Mouse (Mus musculus): ENCODE measurements around the gene Zfp704.

Zfp704 gene

DNA sequence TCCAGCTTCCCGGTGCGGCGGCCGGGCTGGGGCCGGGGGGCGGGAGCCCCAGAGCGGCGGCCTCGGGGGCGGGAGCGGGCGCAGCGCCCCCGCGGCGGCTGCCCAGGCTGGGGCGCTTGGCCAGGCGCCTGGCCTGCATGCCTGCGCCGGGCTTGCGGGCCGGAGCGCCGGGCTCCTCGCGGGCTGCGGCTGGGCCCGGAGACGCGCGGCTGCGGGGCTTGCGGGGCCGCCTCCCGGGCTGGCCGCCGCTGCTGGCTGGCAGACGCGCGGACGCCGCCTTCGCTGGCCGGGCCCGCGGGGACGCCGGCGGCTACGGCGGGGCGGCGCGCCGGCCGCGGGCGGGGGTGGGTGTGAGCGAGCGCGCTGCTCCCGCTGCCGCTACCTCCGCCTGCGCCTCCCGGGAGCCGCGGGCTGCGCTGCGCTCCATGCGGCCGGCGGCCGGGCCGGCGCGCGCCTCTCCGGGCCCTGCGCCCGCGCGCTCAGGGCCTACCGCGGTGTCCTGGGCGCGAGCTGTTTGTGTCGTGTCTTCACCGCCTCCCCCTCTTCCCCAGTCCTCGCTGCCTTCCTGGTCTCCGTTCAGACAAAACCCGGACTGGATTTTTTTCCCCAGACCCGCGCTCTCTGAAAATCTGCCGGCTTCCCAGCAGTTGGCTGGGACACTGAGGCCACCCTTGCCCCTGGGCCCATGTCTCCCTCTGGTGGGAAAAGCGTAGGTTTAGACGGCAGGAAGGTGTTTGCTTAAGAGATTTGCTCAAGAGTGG lies at the start of gene Zfp704:
TSS of gene Zfp704 (minus strand) at position 505 of the 761 bp plus-strand sequence.
- DNase-seq (ENCODE audit: low spot score in 2 of 2), result peak; percentile 63 to 65

DNA sequence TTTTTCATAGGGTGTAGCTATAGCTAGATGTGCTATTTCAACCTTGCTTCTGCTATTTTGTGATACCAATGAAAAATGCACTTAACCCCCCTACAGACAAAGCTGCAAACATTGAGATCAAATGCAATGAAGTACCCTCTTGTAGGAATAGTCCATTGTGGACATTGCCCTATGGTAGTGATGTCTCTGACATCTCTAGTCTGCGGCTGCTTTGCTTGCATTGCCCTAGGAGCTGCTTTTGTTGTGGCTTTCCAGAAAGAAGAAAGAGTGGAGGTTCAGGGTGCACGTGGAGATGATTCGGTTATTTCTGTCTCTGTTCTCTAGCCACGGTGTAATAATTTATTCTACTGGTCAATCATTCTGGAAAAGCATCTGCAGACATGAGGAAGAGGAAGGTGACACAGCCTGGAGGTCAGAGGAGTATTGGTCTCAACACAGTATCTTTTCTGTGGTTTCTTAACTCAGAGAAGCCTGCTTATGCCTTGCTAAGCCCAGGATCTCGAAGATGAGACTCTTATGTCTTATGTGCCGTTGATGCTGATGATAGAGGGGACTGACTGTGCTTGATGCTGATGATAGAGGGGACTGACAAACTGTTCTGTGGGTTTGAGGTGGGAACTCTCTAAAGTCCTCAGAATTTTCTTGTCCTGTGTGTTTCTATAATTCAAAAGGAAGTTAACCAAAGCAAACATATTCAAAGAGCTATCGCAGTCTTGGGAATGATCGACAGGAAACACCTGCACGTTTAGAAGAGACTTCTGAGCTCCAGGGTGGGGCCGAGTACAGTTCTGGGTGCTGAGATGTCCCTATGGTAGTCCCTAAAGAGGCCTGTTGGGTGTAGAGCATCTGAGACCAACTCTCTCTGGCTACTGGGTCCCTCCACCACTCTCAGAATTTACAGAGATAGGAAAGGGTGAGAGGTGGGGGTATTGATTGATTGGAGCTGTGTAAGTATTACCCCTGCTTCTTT lies 23.4 kb upstream of the Zfp704 start:
- DNase-seq (ENCODE audit: low spot score in 2 of 2), result peak; percentile 67

DNA sequence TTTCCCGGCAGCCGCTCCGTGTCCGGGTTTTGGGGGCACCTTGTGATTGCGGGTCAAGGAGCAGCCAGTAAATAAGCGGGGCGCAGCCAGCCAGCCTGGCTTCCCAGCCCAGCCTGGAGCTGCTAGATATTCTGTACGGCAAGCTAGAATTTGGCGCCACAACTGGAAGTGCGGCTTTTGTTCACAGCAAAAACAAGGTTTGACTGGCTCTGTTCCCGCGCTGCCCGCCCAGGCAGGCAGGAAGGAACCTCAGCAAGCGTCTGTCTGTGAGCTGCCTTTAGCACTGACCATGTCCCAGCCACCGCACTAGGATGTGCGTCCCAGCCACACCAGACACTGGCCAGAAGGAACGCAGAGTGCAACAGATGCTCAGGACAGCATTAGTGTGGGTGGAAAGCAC lies 20.1 kb upstream of the Zfp704 start:
- peak in 1 of 2 experiments; percentile 34 for DNase-seq (ENCODE audit: low spot score in 2 of 2)

DNA sequence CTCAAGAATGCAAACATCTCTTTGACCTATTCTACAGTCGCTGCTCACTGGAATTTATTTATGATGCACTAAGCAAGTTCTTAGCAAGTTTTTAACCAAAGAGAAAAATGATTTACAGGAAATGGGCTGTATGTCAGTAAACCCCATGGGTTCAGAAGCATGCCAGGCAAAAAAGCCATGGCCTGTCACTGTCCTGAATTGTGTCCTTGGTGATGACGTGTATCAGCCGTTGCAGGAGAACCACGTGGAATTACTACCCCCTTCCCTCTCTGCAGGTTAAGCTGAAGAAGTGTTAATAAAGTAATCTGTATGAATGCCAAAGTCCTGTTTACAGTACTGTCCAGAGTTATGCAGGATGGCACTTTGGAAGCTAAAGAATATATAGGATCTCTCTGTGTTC lies 18.2 kb upstream of the Zfp704 start:
- no peak for DNase-seq (ENCODE audit: low spot score in 2 of 2)

DNA sequence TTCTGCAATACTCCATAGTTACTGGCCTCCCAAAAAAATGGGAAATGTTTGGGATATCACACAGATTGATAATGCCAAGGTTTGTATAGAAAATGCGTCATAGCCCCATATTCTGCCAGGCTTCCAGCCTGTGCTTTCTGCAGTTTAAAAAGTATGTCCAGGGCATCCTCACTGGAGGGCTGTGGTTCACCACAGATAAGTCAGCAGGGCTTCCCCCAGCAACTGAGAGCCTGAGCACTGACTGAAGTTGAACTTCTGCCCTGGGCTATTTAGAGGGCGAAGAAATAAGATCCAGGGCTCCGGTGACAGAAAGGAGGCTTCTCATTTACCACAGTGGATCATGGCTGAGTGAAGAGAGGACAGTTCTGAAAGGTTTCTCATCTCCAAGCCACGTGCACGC lies 16.3 kb upstream of the Zfp704 start:
- no peak for DNase-seq (ENCODE audit: low spot score in 2 of 2)

DNA sequence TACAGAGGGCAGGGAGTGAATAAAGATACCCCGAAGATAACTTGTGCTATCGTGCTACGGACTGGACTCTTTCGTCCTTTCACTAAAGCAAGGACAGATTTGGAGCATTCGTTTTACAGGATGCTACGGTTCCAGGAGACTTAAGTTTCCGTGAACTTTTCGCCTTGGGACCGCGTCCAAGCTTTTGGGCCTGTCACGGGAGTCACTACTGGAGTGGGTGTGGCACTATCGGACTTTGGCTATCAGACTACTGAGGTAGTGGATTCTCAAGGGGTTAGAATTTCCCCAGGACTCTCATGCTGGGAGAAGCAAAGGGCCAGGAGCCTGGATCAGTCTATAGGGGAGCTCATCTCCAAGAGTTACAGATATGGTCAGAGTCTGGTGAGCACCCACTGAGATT lies 10.7 kb upstream of the Zfp704 start:
- no peak for DNase-seq (ENCODE audit: low spot score in 2 of 2)

DNA sequence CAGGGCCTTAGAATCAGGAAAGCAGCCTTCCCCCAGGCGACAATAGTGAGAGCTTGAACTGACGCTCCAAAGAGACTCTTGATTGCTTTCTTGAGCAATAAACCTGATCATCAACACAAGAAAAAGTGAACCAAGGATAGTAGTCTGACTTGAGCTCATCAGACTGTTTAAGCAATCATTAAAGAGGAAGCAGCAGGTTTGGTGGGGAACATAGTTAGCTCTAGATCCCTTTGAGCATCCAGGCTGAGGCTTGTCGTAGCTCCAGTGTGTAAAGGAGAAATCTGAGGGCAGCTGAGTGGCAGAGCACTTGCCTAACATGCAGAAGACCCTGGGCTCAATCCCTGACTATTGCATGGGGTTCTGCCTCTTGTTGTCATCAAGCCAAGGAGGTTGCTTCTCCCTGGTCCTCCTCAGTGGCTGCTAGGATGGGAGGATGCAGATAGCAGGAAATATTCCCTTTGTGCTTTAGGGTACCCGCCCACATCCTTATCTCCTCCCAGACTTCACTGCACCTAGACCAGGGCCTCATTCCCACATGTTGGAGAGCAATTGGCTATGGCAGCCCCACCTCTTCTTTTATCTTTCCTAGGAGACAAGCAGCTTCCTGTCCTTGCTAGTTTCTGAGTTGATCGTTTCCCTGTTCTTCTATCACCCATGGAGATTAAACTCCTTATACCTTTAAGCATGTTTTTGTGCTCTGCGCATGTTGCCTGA lies 9.8 kb upstream of the Zfp704 start:
- DNase-seq (ENCODE audit: low spot score in 2 of 2), result no peak

DNA sequence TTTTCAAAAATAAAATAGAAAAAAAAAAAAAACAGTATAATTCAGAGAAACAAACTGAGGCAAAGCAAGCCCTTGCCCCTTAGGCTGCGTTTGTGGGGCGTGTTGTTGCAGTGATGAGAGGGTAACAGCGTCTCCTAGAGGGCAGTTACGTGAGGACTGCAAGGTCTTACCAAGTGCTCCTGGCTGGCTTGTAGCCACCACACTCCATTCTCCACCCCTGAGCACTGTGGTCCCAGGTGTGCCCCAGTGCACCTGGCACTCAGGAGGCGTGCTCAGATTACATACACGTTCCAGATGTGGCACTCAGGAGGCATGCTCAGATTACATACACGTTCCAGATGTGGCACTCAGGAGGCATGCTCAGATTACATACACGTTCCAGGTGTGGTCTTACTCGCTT lies 7.2 kb upstream of the Zfp704 start:
- DNase-seq (ENCODE audit: low spot score in 2 of 2), result no peak

DNA sequence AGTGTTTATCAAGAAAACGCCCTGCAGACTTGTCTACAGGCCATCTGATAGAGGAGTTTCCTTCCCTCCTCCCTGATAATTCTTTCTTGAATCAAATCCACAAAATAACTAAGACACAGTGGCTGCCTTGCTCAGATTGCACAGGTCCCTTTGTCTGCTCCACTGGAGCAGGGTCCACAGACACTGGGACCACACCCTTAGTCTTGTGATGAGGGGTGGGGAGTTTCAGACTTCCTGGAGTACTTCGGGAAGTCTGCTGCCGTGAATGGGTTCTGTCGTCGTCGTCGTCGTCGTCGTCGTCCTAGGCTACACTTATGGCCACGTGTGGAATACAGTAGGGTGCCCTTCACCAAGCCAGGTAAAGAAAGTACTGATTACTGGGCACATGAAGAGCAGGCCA lies 4.8 kb upstream of the Zfp704 start:
- DNase-seq (ENCODE audit: low spot score in 2 of 2), result no peak

DNA sequence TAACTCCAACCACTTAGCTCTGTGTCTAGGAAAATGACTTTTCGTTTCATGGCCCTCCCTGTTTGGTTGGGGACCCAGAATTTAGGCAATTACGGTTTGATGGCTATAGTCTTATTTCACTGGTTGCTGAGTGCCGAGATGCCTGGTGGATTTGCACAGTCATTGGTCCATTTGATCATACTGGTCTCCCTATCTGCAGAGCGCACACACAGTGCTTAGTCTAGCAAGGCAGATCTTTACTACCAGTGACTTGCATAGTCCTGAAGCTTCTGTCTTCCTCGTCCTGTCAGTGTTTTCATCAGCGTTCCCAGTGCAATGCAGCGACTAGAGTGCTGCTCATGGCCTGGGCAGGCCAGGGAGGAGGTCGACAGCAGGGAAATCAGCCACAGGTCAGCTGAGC lies 4.1 kb upstream of the Zfp704 start:
- no peak for DNase-seq (ENCODE audit: low spot score in 2 of 2)

DNA sequence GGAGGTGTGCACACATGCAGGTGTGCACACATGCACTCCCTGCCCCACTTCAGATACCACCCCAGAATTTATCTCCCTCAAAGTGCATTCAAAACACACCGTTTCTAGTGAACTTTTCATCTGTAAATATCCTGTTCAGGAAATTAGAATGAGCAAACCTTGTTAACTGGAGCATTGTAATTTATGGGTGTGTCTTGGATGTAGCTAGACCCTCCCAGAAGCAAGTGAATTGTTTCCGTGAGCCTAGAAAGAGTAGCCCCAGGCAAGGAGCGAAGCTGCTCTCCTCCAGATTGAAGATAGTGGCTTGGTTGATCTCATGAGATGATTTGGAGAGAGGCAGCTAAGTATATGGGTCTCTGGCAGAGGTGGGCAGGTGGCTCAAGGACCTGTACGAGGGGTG lies 1.3 kb upstream of the Zfp704 start:
- no peak for DNase-seq (ENCODE audit: low spot score in 2 of 2)

DNA sequence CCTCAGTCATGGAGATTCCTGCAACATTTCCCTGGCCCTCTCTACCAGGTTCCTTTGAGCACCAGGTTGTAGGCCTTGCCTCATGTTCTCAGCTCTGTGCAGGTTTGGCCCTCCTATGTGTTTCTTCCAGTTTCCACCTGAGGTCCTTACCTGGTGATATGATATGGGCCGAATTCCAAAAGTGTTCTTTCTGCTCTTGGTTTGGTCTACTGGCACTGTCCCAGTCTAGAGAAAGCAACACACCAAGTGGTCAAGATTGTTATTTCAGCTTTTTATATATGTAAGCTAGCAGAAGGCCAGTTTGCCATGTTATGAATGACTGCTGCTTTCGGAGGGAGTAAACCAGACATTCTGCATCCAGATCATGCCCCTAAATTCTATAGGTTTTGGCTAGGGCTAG lies 541 bp upstream of the Zfp704 start:
- no peak for DNase-seq (ENCODE audit: low spot score in 2 of 2)

DNA sequence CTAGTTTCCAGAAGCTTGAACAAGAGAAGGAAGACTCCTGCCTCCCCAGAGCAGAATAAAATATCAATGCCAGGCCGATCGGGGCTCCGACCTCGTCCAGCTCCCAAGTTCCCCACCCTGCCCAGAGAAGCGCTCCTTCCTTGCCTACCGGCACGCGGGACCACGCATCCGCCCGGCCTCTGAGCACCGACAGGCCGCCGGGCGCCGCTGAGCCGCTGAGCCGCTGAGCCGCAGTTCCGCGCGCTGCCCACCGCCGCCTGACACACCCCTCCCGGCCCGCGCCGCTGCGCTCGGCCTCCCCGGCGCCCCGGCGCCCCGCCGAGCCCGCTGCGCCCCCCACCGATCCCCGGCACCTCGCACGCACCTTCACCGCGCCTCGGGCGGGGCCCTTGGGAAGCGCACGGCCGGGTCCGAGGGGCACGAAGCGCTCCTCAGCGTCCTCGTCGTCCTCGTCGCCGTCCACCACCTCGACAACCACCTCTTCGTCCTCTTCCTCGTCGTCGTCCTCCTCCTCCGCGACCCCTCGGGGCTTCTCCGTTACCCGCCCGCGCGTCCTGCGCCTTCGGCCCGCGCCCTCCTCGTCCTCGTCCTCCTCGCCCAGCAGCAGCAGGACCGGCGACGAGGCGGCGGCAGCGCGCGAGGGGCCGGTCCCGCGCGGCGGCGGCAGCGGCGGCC lies 842 bp downstream of the Zfp704 start:
- peak; percentile 19 to 53 for DNase-seq (ENCODE audit: low spot score in 2 of 2)

DNA sequence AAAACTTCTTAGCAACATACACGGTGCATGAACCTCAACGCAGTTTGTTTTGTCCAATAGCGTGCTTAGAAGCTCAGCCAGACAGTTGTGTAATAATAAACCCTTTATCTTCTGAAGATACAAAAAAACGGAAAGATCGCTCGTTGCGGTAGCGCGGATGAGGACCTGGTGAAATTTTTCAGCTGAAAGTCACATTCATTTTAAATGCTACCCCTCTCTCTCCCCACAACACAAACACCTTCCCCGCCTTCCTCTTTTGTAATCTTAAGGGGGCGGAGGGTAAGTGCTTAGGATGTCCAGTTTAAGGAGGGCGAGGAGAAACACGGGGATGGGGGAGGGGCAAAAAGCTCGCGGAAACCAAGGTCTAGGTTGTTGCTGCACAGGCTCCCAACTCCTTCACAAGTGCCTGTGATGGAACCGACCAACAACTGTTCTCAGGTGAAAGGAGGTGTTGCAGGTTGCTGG lies 1.4 kb downstream of the Zfp704 start:
- peak; percentile 35 to 37 for DNase-seq (ENCODE audit: low spot score in 2 of 2)

DNA sequence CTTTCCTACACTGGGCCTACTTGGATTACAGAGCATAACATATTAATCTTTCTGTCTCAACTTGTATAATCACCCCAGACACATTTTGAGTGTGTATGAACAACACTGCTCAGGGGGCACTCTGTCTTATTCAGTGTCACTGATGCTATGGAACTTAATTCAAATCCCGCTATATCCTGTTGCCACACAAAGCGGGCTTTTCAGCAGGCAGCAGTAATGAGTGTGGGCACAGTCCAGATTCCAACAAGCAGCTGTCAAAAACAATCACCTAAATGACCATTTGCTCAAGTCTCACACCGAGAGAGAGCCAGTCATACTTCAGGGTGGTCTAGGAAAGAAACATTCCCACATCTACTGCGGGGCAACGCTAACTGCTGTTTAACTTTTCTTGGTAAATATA lies 2.2 kb downstream of the Zfp704 start:
- DNase-seq (ENCODE audit: low spot score in 2 of 2), result no peak

DNA sequence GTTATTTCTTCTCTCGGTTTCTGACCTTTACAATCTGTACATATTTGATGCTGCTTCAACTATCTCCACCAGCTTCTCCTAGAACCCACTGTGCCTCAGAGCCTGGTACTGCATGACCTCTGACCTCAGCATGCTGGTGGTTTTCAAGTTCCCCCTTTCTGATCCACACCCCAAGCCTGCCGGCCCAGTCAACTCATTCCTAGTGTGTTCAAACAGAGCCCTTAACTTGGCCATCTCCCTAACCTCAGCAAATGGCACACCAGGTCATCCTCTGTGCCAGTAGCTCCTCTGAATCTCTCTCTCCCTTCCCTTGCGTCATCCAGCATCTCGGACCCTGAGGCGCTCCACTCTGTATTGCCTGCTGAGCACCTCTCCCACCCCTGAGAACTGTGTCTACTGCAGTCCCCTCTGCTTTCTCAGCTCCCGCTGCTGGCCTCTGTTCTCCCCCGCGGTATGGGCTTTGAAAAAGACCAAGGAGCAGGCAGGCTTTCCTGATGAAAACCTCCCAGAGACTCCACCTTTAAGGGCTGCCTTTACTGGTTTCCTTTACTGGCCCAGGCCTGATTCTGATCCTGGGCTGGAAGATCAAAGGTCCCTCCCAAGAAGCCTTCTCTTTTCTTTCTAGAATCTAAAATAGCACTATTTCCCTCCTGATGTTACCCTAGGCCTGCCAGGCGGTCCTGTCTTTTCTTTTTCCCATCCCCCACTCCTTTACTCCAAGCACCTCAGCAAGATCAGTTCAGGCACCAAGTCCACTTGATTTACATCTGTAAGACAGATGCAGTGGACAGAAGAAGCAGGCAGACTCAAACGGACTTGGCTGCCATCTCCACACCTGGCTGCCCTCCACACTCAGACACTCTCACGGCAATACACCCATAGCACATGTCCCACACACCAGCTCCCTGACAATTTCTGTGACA lies 3.8 kb downstream of the Zfp704 start:
- no peak for DNase-seq (ENCODE audit: low spot score in 2 of 2)

DNA sequence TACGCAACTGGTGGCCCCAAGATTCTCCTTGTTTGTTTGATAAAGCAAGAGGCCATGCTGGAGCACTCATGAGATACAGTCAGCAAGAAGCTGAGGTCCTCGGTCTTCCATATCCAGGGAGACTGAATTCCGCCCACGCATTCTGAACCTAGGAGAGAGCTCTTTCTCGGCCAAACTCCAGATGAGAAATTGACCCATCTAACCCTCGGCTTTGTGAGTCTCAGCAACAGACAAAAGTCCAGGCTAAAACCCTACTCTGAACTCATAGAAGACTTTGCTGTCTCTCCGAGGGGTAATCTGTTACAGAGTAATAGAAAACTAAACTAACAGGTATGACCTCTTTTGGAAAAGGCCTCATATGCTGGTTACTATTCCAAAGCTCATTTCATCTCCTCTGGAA lies 4.9 kb downstream of the Zfp704 start:
- no peak for DNase-seq (ENCODE audit: low spot score in 2 of 2)

DNA sequence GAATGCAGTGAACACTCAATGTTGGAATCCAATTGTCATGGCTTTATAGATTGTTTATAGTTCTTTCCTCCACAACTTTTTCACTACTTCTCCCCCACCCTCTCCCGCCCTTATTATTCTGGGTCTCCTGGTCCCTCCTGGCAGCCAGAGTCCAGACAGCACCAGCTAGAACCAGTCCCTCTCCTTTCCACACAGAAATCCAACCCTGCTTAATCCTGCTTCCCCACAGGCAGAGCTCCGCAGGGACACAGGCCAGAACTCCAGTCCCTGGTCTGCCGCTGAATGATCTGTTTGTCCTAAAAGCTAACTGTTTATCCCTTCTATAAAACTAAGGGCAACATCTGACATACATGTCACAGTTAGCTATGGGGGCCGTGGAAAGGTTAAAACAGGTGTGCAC lies 6.0 kb downstream of the Zfp704 start:
- no peak for DNase-seq (ENCODE audit: low spot score in 2 of 2)

DNA sequence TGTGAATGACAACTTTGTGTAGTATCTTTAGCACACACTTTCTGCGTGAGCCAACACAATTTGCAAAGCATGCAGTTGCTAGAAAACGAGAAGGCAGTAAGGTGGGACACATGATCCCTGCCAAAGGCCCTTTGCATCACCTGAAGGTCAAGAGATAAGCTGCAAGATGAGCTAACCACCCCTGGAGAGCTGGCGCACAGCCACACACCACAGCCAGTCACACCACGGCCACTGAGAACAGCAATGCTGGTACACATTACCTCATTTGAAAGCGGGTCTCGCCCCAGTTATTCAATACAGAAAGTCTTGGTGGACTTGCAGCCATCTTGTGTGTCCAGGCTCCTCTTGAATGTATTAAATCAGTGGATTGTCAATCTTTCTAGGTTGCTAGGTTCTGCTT lies 9.3 kb downstream of the Zfp704 start:
- DNase-seq (ENCODE audit: low spot score in 2 of 2), result no peak

DNA sequence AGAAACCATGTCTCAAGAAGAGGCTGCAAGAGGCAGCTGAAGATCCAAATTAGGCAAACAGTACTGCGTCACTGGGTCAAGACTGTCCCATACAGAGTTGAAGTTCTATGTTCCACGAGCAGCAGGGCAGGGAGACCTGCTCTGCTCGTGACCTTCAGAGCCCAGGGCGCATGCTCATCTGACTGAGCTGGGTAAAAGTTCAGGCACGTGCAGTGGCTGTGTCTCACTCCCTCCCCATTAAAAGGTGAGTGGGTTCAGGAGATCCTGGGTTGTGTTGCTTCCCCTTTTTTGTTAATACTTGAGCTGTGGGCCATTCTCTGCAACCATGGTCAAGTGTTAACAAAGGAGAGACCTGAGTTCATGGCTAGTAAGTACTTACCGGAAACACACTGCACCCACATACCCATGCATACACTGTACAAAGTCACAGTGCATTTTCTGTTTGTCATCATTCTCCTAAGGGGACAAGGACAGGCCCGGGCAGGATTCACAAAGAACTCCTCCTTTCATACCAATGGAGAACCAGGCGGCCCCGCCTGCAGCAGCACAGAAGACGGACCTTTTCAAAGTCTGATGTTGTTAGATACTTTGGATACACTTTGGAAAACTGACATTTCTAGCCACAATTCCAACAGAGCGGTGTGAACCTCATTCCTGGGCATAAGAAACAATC lies 10.0 kb downstream of the Zfp704 start:
- DNase-seq (ENCODE audit: low spot score in 2 of 2), result no peak
